Mouse (Mus musculus) B cell, adult 2 months (primary cell): Measurements from ENCODE around the gene Gm12216.
A peak's percentile ranks its signal among the peaks of the same experiment; 100 is the strongest.

ENCODE experiments used
- DNase-seq, 2 experiments: peaks; one replicate each; pipeline ENCODE4 v3.0.0; 2022

Gm12216 gene

DNA sequence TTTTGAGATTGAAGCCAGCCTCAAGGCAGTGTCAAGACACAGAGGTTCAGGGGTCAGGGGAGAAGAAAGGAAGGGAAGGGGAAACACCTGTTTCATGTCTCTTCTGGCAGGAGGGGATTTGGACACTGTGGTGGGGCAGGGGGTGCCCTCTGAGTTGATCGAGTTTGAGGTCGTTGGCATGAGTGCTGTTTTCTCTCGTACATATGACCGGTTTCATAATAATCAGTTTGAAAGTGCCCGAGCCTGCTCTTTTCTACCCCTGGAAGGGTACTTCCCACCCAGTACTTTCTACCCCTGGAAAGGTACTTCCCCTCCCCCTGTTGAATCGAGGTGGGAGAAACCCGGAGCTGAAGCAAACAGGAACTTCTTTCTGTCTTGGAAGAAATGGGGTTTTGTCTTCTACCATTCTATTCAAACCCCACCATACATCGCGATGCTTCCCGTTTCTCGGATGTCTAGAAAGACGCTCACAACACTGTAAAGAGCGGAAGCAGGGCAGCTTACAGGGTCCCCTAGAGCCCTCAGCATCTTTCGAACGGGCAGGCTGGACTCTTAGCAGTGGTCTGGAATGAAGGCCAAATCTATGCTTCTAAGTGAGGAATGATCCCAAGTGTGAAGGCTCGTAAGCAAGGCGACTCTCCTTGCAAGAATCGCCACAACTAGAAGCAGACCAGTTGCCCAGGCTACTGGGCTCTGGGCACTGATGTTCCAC lies 123.9 kb downstream of the Gm12216 start:
- peak in 1 of 2 experiments; percentile 4 for DNase-seq

DNA sequence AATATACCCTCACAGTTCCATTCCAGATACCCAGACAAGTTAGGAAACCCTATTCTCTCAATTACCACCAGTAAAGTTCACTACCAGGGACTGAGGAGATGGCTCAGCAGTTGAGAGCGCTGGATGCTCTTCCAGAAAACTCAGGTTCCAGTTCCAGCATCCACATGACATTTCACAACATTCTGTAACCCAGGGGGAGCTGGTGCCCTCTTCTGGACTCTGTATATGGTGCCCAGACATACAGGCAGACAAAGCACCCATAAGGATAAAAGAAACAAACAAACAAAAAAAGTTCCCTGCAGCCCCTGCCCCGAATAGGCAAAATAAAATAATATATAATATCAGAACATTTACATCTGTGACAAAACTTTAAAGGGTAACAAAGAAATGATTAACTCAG lies 124.6 kb downstream of the Gm12216 start:
- no peak for DNase-seq

GRCm38 (mm10) chr11:53733824-53734223 lies 125.2 kb downstream of the Gm12216 start:
- DNase-seq, result peak; percentile 20 to 24
